Mouse (Mus musculus) myocyte (in vitro differentiated cells): ENCODE data around the gene Dnase2b.

Source experiments
- MAX ChIP-seq: IDR thresholded peaks from one replicate; pipeline ENCODE4 v1.6.1; 2011; ENCODE audit warnings: low read depth, mild to moderate bottlenecking, control low read depth
- MYOD1 ChIP-seq, 3 experiments: IDR thresholded peaks; one replicate each; pipeline ENCODE4 v1.6.1; 2011; ENCODE audit warnings: control low read depth in 2 of 3, low read depth in 2 of 3, mild to moderate bottlenecking in 2 of 3, moderate library complexity in 1 of 3; ENCODE audit not compliant: insufficient read length in 2 of 3, control insufficient read depth in 1 of 3
- POLR2A ChIP-seq: IDR thresholded peaks from one replicate; pipeline ENCODE4 v1.6.1; 2011; ENCODE audit warnings: low read depth, mild to moderate bottlenecking, control low read depth, moderate library complexity; ENCODE audit not compliant: insufficient read length
- TCF12 ChIP-seq: IDR thresholded peaks from one replicate; pipeline ENCODE4 v1.6.1; 2011; ENCODE audit warnings: mild to moderate bottlenecking, control low read depth; ENCODE audit not compliant: poor library complexity, insufficient read depth, severe bottlenecking
- USF1 ChIP-seq: IDR thresholded peaks from one replicate; pipeline ENCODE4 v1.6.1; 2011; ENCODE audit warnings: low read depth, mild to moderate bottlenecking, control low read depth, moderate library complexity

- no peak for TF ChIP-seq MYOD1 (IDR thresholded peaks at IDR 0.05; ENCODE audit: control insufficient read depth in 1 of 3, insufficient read length in 2 of 3, low read depth in 2 of 3)
- no peak for TF ChIP-seq TCF12
- TF ChIP-seq USF1, result no peak
- no peak for TF ChIP-seq POLR2A
- no peak for TF ChIP-seq MAX
These were observed 35.3 kb upstream of the Dnase2b start for GRCm38 (mm10) chr3:146650716-146651115.
